Mouse (Mus musculus) liver, embryonic 14.5 days (tissue): ENCODE measurements at regions not wholly inside any gene's neighbourhood (a gene's known extent, or its start where the extent isn't known, plus 50 kb on each side); places are given as distances from the start of the nearest gene placed in this dataset.

Experiments used
- ATAC-seq: fragments of 200-750 bp; cut with Nextera tagmentation; 2 replicates; pipeline ENCODE4 v1.8.0; 2017; ENCODE audit warnings: moderate number of reproducible peaks, mild to moderate bottlenecking, moderate library complexity; ENCODE audit not compliant: insufficient read depth
- DNase-seq, 3 experiments: peaks; one replicate each; pipeline ENCODE4 v3.0.0-alpha.2; 2012 to 2013; ENCODE audit warnings: low read depth in 3 of 3, low spot score in 3 of 3
- H3K27ac ChIP-seq: fragments of 300-500 bp; sonication (generic); 2 replicates; pipeline ENCODE4 v1.5.1; 2014; ENCODE audit warnings: moderate library complexity, mild to moderate bottlenecking, control low read depth, inconsistent platforms
- H3K27me3 ChIP-seq: fragments of 300-500 bp; sonication (generic); 2 replicates; pipeline ENCODE4 v1.6.1; 2014; ENCODE audit warnings: mild to moderate bottlenecking, low read length, moderate library complexity; ENCODE audit not compliant: control insufficient read depth, insufficient read depth
- H3K36me3 ChIP-seq: fragments of 300-500 bp; sonication (generic); replicated peaks from 2 replicates; pipeline ENCODE4 v1.6.1; 2014; ENCODE audit warnings: low read depth; ENCODE audit not compliant: control insufficient read depth, insufficient read depth
- H3K4me1 ChIP-seq, 2 experiments: fragments of 200-500 bp in 1 of 2; fragments of 300-500 bp in 1 of 2; sonication (generic) in 1 of 2; replicated peaks; 2 replicates each; pipeline ENCODE4 v1.6.1; 2012 to 2014; ENCODE audit warnings: antibody characterized with exemption in 1 of 2, inconsistent platforms in 1 of 2, low read length in 1 of 2; ENCODE audit not compliant: control insufficient read depth in 2 of 2, insufficient read depth in 2 of 2
- H3K4me2 ChIP-seq: fragments of 300-500 bp; sonication (generic); 2 replicates; pipeline ENCODE4 v1.6.1; 2014; ENCODE audit warnings: low read depth, mild to moderate bottlenecking, control low read depth, moderate library complexity
- H3K4me3 ChIP-seq, 2 experiments: fragments of 200-500 bp in 1 of 2; fragments of 300-500 bp in 1 of 2; sonication (generic) in 1 of 2; 2 replicates each; pipeline ENCODE4 v1.5.1; 2012 to 2014; ENCODE audit warnings: low read depth in 2 of 2, low read length in 2 of 2, mild to moderate bottlenecking in 2 of 2, control low read depth in 1 of 2, inconsistent platforms in 1 of 2, moderate library complexity in 1 of 2; ENCODE audit not compliant: insufficient read depth in 1 of 2
- H3K9ac ChIP-seq: fragments of 300-500 bp; sonication (generic); replicated peaks from 2 replicates; pipeline ENCODE4 v1.6.1; 2014; ENCODE audit warnings: mild to moderate bottlenecking, control low read depth, moderate library complexity
- H3K9me3 ChIP-seq: fragments of 300-500 bp; sonication (generic); 2 replicates; pipeline ENCODE4 v1.6.1; 2016; ENCODE audit warnings: low read length, mixed read lengths; ENCODE audit not compliant: control insufficient read depth
- CTCF ChIP-seq: IDR thresholded peaks from 2 replicates; pipeline ENCODE4 v1.5.1; 2016; ENCODE audit warnings: antibody characterized with exemption, low read depth, control low read depth
- EP300 ChIP-seq: IDR thresholded peaks from 2 replicates; pipeline ENCODE4 v1.6.1; 2016; ENCODE audit warnings: antibody characterized with exemption, low read depth
- WGBS: fragments of 180-500 bp; shearing (Covaris S2); extraction: QIAGEN DNeasy Blood & Tissue Kit; methylation state at CpG from one replicate; pipeline ENCODE4 v1.1.7; 2014; ENCODE audit not compliant: insufficient replicate concordance; 5-methylcytosine and 5-hydroxymethylcytosine counted together

DNA sequence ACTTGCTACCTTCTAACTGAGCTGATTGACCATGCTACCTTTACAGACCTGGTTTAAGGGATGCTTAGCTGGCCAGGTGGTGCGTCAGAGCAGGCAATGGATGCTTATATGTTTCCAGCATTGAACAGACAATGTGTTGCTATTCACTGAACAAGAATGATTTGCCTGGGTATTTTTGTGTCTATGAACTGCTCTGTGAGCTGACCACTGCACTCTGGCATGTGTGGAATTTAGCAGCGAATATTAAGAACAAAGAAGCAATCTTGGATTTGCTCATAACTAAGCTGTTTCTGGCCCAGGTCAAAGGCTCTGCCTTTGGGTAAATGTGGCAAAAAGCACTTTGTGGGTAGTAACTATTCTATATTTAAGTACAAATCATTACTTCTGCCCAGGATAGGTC lies 58.3 kb upstream of the Ccdc39 start:
- TF ChIP-seq CTCF (no peak), EP300 (no peak)
- DNase-seq (no peak), ATAC-seq (no peak)
- H3K36me3 ChIP-seq: no peaks in the 10 kb centered on the region
- no peak overlapping the region for H3K4me3 ChIP-seq
- no peak overlapping the region for H3K9ac ChIP-seq
- no peaks in the 10 kb centered on the region for H3K9me3 ChIP-seq
- WGBS: 66% methylated on average over 2 of the region's 2 CpGs
- H3K4me2 ChIP-seq: no peak overlapping the region
- no peaks in the 10 kb centered on the region for H3K4me1 ChIP-seq
- no peaks in the 10 kb centered on the region for H3K27me3 ChIP-seq
- no peak overlapping the region for H3K27ac ChIP-seq

- Histone ChIP-seq H3K4me2 (no peak overlapping the region), H3K36me3 (no peaks in the 10 kb centered on the region), H3K9me3 (no peaks in the 10 kb centered on the region), H3K27me3 (no peaks in the 10 kb centered on the region), H3K27ac (no peak overlapping the region), H3K4me1 (no peaks in the 10 kb centered on the region), H3K9ac (no peak overlapping the region), H3K4me3 (no peak overlapping the region)
- 72% methylated on average over 8 of the region's 8 CpGs for WGBS
- ATAC-seq: no peak
- no peak for DNase-seq
- TF ChIP-seq EP300: no peak
- no peak for TF ChIP-seq CTCF
Measured at GRCm38 (mm10) chr3:33903326-33903725, 59.2 kb upstream of the Ccdc39 start.

DNA sequence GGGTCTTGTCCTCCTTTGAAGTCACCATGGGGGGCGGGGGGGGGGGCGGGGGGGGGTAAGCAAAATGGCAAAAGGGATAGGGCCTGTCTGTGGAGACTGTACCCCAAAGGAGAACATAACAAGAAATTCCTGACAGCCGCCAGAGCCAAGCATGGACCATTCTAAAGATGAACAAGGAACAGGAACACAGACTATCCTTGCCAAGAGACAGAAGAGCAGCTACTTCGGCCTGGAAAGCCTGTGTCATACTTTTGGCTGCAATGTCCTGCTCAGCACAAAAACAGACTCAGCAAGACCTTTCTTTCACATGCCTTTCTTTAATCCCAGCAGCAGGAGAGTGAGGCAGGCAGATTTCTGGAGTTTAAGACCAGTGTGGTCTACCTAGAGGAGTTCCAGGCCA lies 59.7 kb upstream of the Ccdc39 start:
- DNase-seq: no peak
- H3K27ac ChIP-seq: no peak overlapping the region
- H3K27me3 ChIP-seq: no peaks in the 10 kb centered on the region
- 42% methylated on average over 4 of the region's 4 CpGs for WGBS
- TF ChIP-seq EP300 (no peak), CTCF (no peak)
- H3K4me3 ChIP-seq: no peak overlapping the region
- H3K9me3 ChIP-seq: no peaks in the 10 kb centered on the region
- H3K4me1 ChIP-seq: no peaks in the 10 kb centered on the region
- H3K4me2 ChIP-seq: no peak overlapping the region
- ATAC-seq: no peak
- H3K36me3 ChIP-seq: no peaks in the 10 kb centered on the region
- no peak overlapping the region for H3K9ac ChIP-seq

DNA sequence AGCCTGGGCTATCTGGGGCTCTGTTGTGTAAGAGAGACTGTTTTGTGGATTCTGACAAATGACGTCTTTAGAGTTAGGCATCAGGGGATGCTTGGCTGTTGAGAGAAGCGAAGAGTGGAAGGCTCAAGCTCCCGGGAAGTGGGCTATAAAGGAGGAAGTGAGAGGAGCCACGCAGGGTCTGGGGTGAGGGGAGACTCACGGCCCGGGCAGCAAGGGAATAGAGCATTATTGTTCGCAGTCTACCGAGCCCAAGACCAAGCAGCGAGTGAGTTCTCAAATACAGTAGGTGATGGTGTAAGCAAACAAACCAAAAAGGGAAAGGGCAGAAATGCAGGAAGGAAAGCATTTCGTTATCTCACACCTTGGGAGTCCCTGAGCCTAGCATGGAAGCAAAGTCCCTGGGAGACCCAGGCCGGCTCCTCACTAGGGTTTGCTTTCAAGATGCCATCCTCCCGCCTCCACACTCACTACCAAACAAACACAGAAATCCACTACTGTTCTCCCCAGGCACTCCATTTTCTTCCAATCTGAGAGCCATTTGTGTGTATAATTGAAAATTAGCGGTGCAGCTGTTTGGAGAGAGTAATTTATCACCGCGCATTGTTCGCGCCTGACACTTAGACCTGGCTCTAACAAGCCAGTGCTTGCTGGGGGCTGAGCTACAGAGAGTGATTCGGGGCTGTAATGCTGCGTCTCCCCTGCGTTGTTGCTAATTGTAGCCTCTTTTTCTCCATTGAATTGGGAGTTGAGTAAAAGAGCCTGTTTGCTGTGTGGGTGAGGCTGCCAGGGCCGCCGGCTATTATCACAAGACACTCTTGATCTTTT lies 61.0 kb upstream of the Ccdc39 start:
- no peak overlapping the region for H3K4me2 ChIP-seq
- no peaks in the 10 kb centered on the region for H3K27me3 ChIP-seq
- DNase-seq: no peak
- no peak for ATAC-seq
- no peaks in the 10 kb centered on the region for H3K36me3 ChIP-seq
- H3K4me1 ChIP-seq: no peaks in the 10 kb centered on the region
- WGBS: 56% methylated on average over 22 of the region's 22 CpGs
- H3K4me3 ChIP-seq: no peak overlapping the region
- TF ChIP-seq CTCF: no peak
- TF ChIP-seq EP300: no peak
- H3K9me3 ChIP-seq: no peaks in the 10 kb centered on the region
- no peak overlapping the region for H3K9ac ChIP-seq
- no peak overlapping the region for H3K27ac ChIP-seq

- Histone ChIP-seq H3K36me3 (no peaks in the 10 kb centered on the region), H3K27me3 (no peaks in the 10 kb centered on the region), H3K4me2 (no peak overlapping the region), H3K27ac (no peak overlapping the region), H3K9ac (no peak overlapping the region), H3K9me3 (no peaks in the 10 kb centered on the region), H3K4me1 (no peaks in the 10 kb centered on the region), H3K4me3 (no peak overlapping the region)
- 58% methylated on average over 5 of the region's 5 CpGs for WGBS
- TF ChIP-seq CTCF (no peak), EP300 (no peak)
- ATAC-seq (no peak), DNase-seq (no peak)
Measured at GRCm38 (mm10) chr3:33905679-33906007, 61.5 kb upstream of the Ccdc39 start.
